Mouse (Mus musculus): ENCODE results near the gene Tti1. TPM values are rescaled to one million over a fixed set of nuclear protein-coding genes. Genes with fewer than 3 reads are reported as not detected.

Gene Tti1
- 23.5 and 24.4 TPM in 2 replicates for polyA plus RNA-seq (2014; fragmentation: Nextera tagmentation; extraction: Ambion mirVana)

DNA sequence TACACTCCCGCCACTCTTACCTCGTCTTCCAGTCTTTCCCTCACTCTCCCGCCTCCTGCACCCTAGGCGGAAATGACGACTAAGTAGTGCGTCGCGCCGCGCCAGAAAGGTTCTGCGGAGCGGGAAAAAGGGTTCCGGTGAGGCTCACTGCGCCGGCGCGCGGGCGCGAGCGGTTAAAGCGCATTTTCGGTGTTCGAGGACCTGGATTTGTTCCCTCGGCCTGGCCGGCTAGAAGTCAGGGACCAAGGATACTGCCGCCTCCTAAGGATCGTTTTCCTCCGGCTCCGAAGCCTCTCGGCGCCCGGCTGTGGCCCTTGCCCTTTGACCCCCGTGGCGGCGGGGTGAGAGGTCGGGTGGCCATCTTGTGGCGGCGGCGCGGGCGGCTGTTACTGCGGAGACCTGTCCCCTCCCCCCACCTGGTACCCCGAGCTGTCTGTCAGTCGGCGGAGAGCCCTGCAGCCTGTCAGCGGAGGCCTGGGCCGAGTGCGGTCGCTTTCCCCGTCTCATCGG is at the start of gene Tti1, which contains the start of gene Rprd1b:
Gene Tti1 (minus strand): TSS at position 80 of the 510 bp plus-strand sequence.
Gene Rprd1b (plus strand): TSS at position 144 of the 510 bp plus-strand sequence.
- under 1% methylated on average over 52 of the region's 52 CpGs for WGBS
- no peaks in the 10 kb centered on the region for H3K9me3 ChIP-seq (ENCODE audit: control insufficient read depth, low read length)
- H3K36me3 ChIP-seq (ENCODE audit: control insufficient read depth, insufficient read depth, low read length), result peaks cover 5% of the 10 kb centered on the region; the same call in 1 of the 2 replicates
- peak within 1 kb of the TSS; percentile 94 for H3K9ac ChIP-seq (ENCODE audit: low read length)
- H3K27me3 ChIP-seq (ENCODE audit: control insufficient read depth, insufficient read depth, low read length), result no peaks in the 10 kb centered on the region
- H3K4me3 ChIP-seq (ENCODE audit: control insufficient read depth in 1 of 2, insufficient read depth in 1 of 2, low read depth in 1 of 2, low read length in 2 of 2), result peak within 1 kb of the TSS; percentile 77 to 84
- H3K27ac ChIP-seq (replicated peaks in 1 of 2; ENCODE audit: control insufficient read depth in 1 of 2, insufficient read depth in 1 of 2, low read depth in 2 of 2, low read length in 2 of 2), result peak within 1 kb of the TSS; percentile 89 to 95
- peak within 1 kb of the TSS; percentile 78 for H3K4me2 ChIP-seq (ENCODE audit: low read length)
- ATAC-seq (ENCODE audit: insufficient number of reproducible peaks, insufficient read depth, low FRiP score, low read depth), result peak; percentile 93
- peaks cover 9 to 28% of the 10 kb centered on the region in 2 experiments for H3K4me1 ChIP-seq (ENCODE audit: control insufficient read depth in 2 of 2, insufficient read depth in 2 of 2, low read length in 2 of 2)

DNA sequence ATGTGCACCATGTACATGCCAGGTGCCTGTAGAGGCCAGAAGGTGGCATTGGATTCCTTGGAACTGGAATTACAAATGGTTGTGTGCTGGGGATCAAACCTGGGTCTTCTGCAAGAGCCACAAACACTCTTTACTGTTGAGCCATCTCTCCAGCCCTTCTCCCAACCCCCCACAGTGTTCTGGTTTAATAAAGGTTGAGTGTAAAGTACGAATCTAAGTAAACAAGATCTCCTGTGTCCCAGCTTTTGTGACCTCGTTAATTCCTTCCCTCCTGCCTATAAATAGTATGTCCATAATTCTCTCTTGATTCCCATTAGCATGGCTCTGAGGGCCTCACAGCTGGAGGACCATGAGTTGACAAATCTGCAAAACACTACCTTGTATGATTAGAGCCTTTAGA is 49.7 kb upstream of the Tti1 start:
- ATAC-seq (ENCODE audit: insufficient number of reproducible peaks, insufficient read depth, low FRiP score, low read depth), result no peak
- no peak overlapping the region for H3K4me3 ChIP-seq (ENCODE audit: control insufficient read depth in 1 of 2, insufficient read depth in 1 of 2, low read depth in 1 of 2, low read length in 2 of 2)
- no peaks in the 10 kb centered on the region for H3K27me3 ChIP-seq (ENCODE audit: control insufficient read depth, insufficient read depth, low read length)
- WGBS, result 72% methylated on average over 2 of the region's 2 CpGs
- H3K4me1 ChIP-seq (ENCODE audit: control insufficient read depth in 2 of 2, insufficient read depth in 2 of 2, low read length in 2 of 2), result peaks cover 2 to 7% of the 10 kb centered on the region in 2 experiments; a peak in 2 of 4 replicates
- no peak overlapping the region for H3K4me2 ChIP-seq (ENCODE audit: low read length)
- no peaks in the 10 kb centered on the region for H3K9me3 ChIP-seq (ENCODE audit: control insufficient read depth, low read length)
- H3K36me3 ChIP-seq (ENCODE audit: control insufficient read depth, insufficient read depth, low read length), result peaks cover 48% of the 10 kb centered on the region
- no peak overlapping the region for H3K9ac ChIP-seq (ENCODE audit: low read length)
- H3K27ac ChIP-seq (replicated peaks in 1 of 2; ENCODE audit: control insufficient read depth in 1 of 2, insufficient read depth in 1 of 2, low read depth in 2 of 2, low read length in 2 of 2), result no peak overlapping the region

- no peak overlapping the region for H3K4me3 ChIP-seq (ENCODE audit: control insufficient read depth in 1 of 2, insufficient read depth in 1 of 2, low read depth in 1 of 2, low read length in 2 of 2)
- no peak overlapping the region for H3K4me2 ChIP-seq (ENCODE audit: low read length)
- no peak for ATAC-seq (ENCODE audit: insufficient number of reproducible peaks, insufficient read depth, low FRiP score, low read depth)
- peaks cover 60% of the 10 kb centered on the region for H3K36me3 ChIP-seq (ENCODE audit: control insufficient read depth, insufficient read depth, low read length)
- no peak overlapping the region for H3K27ac ChIP-seq (replicated peaks in 1 of 2; ENCODE audit: control insufficient read depth in 1 of 2, insufficient read depth in 1 of 2, low read depth in 2 of 2, low read length in 2 of 2)
- WGBS, result 83% methylated on average over 6 of the region's 6 CpGs
- H3K4me1 ChIP-seq (ENCODE audit: control insufficient read depth in 2 of 2, insufficient read depth in 2 of 2, low read length in 2 of 2), result peaks cover 4 to 11% of the 10 kb centered on the region in 2 experiments
- no peaks in the 10 kb centered on the region for H3K9me3 ChIP-seq (ENCODE audit: control insufficient read depth, low read length)
- no peak overlapping the region for H3K9ac ChIP-seq (ENCODE audit: low read length)
- no peaks in the 10 kb centered on the region for H3K27me3 ChIP-seq (ENCODE audit: control insufficient read depth, insufficient read depth, low read length)
Observed at GRCm38 (mm10) chr2:158076690-158077089, 48.5 kb upstream of the Tti1 start.

DNA sequence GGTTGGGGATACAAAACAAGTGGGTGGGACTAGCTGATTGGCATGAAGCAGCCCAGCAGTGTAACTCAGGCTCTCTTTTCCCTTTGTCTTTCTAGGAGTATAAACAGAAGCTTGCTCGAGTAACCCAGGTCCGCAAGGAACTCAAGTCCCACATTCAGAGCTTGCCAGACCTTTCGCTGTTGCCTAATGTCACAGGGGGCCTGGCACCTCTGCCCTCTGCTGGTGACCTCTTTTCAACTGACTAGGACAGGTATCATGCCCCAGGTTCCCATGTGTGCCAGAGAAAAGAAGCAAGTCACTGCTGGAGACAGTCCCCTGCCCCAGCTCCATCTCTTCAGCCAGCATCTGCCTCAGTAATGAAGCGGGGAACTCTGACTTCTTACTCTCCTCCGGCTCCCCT is 46.6 kb upstream of the Tti1 start:
- no peak overlapping the region for H3K4me3 ChIP-seq (ENCODE audit: control insufficient read depth in 1 of 2, insufficient read depth in 1 of 2, low read depth in 1 of 2, low read length in 2 of 2)
- 95% methylated on average over 5 of the region's 5 CpGs for WGBS
- H3K9ac ChIP-seq (ENCODE audit: low read length), result no peak overlapping the region
- no peak for ATAC-seq (ENCODE audit: insufficient number of reproducible peaks, insufficient read depth, low FRiP score, low read depth)
- H3K9me3 ChIP-seq (ENCODE audit: control insufficient read depth, low read length), result no peaks in the 10 kb centered on the region
- peaks cover 78% of the 10 kb centered on the region for H3K36me3 ChIP-seq (ENCODE audit: control insufficient read depth, insufficient read depth, low read length)
- H3K4me1 ChIP-seq (ENCODE audit: control insufficient read depth in 2 of 2, insufficient read depth in 2 of 2, low read length in 2 of 2), result peaks cover 11 to 20% of the 10 kb centered on the region in 2 experiments
- no peak overlapping the region for H3K4me2 ChIP-seq (ENCODE audit: low read length)
- no peak overlapping the region for H3K27ac ChIP-seq (replicated peaks in 1 of 2; ENCODE audit: control insufficient read depth in 1 of 2, insufficient read depth in 1 of 2, low read depth in 2 of 2, low read length in 2 of 2)
- no peaks in the 10 kb centered on the region for H3K27me3 ChIP-seq (ENCODE audit: control insufficient read depth, insufficient read depth, low read length)

DNA sequence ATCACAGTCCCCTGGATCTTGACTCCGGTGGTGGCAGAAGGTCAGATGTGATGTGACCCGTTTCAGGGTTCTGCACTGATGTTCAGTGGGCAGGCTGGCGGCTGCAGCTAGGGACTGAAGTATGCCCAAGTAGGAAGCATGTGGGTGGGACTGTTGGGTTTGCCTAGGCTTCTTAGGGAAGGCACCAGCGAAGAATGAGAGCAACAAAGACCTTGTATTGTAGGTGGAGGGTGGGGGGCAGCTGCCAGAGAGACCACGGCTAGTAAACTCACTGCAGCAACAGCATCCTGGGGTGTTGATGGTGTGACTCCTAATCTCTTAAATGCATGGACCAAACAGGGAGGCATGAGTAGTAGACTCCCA is 43.4 kb upstream of the Tti1 start:
- peaks cover 13 to 29% of the 10 kb centered on the region in 2 experiments for H3K4me1 ChIP-seq (ENCODE audit: control insufficient read depth in 2 of 2, insufficient read depth in 2 of 2, low read length in 2 of 2)
- 71% methylated on average over 5 of the region's 5 CpGs for WGBS
- no peak for ATAC-seq (ENCODE audit: insufficient number of reproducible peaks, insufficient read depth, low FRiP score, low read depth)
- H3K9me3 ChIP-seq (ENCODE audit: control insufficient read depth, low read length), result no peaks in the 10 kb centered on the region
- H3K4me3 ChIP-seq (ENCODE audit: control insufficient read depth in 1 of 2, insufficient read depth in 1 of 2, low read depth in 1 of 2, low read length in 2 of 2), result no peak overlapping the region
- H3K4me2 ChIP-seq (ENCODE audit: low read length), result no peak overlapping the region
- no peaks in the 10 kb centered on the region for H3K27me3 ChIP-seq (ENCODE audit: control insufficient read depth, insufficient read depth, low read length)
- peaks cover 85% of the 10 kb centered on the region for H3K36me3 ChIP-seq (ENCODE audit: control insufficient read depth, insufficient read depth, low read length)
- peak overlapping the region; percentile 64 to 85 for H3K27ac ChIP-seq (replicated peaks in 1 of 2; ENCODE audit: control insufficient read depth in 1 of 2, insufficient read depth in 1 of 2, low read depth in 2 of 2, low read length in 2 of 2)
- peak overlapping the region; percentile 26; the same call in 1 of the 2 replicates for H3K9ac ChIP-seq (ENCODE audit: low read length)

DNA sequence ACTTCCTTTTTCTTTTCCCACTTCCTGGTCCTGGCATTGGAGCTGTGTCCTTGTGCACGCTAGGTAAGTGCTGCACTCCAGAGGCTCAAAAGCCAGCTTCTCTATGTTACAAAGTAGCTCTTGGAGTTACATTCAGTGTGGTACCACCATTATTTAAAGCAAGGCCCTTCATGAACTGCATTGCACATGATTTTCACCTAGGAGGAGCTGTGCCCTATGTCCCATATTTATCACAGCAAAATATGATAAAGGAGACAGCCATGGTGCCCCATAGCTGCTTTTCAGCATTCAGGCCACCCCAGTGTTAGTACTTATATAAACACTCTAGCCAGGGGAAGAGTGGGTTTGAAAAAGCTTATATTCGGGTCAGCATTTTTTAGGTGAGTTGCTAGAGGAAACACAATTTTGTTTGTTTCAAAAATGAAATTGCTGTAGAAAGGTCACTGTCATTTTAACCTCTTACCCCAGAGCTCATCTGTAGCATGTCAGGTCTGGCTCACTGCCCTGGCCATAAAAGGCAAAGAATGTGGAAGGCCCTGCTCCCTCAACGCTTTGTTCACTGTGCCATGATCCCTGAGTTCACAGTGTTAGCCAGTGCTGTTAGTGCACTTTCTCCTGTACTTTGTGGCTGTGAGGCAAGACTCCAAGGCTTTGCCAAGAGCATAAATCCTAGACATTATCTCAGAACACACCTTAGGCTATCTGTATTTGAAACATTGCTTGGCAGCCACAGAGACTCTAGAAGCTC is 42.8 kb upstream of the Tti1 start:
- Histone ChIP-seq H3K9me3 (ENCODE audit: control insufficient read depth, low read length) (no peaks in the 10 kb centered on the region), H3K4me1 (ENCODE audit: control insufficient read depth in 2 of 2, insufficient read depth in 2 of 2, low read length in 2 of 2) (peaks cover 15 to 33% of the 10 kb centered on the region in 2 experiments), H3K36me3 (ENCODE audit: control insufficient read depth, insufficient read depth, low read length) (peaks cover 79% of the 10 kb centered on the region), H3K4me2 (ENCODE audit: low read length) (no peak overlapping the region), H3K4me3 (ENCODE audit: control insufficient read depth in 1 of 2, insufficient read depth in 1 of 2, low read depth in 1 of 2, low read length in 2 of 2) (no peak overlapping the region), H3K27me3 (ENCODE audit: control insufficient read depth, insufficient read depth, low read length) (no peaks in the 10 kb centered on the region), H3K9ac (ENCODE audit: low read length) (peak overlapping the region; percentile 26; the same call in 1 of the 2 replicates), H3K27ac (replicated peaks in 1 of 2; ENCODE audit: control insufficient read depth in 1 of 2, insufficient read depth in 1 of 2, low read depth in 2 of 2, low read length in 2 of 2) (peak overlapping the region; percentile 64 to 85)
- peak; percentile 55; the same call in 1 of the 2 replicates for ATAC-seq (ENCODE audit: insufficient number of reproducible peaks, insufficient read depth, low FRiP score, low read depth)
- WGBS, result 51% methylated on average over 3 of the region's 3 CpGs

DNA sequence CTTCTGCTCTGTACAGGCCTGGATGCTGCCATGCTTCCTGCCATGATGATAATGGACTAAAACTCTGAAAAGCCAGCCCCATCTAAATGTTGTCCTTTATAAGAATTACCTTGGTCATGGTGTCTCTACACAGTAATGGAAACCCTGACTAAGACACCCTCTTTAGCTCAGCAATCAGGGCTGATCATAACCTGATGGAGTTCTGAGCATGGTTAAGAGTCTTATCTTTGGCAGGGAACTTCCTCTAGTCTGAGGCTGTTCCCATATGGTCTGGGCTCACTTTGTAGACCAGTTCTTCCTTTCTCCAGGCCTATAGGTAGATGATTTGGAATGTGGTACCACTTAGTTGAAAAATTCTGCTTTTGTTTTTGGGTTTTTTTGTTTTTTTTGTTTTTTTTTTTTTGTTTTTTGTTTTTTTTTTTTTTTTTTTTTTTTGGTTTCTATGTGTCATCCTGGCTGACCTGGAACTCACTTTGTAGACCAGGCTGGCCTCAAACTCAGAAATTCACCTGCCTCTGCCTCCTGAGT is 40.3 kb upstream of the Tti1 start:
- ATAC-seq (ENCODE audit: insufficient number of reproducible peaks, insufficient read depth, low FRiP score, low read depth), result no peak
- Histone ChIP-seq H3K27ac (replicated peaks in 1 of 2; ENCODE audit: control insufficient read depth in 1 of 2, insufficient read depth in 1 of 2, low read depth in 2 of 2, low read length in 2 of 2) (no peak overlapping the region), H3K4me2 (ENCODE audit: low read length) (no peak overlapping the region), H3K4me1 (ENCODE audit: control insufficient read depth in 2 of 2, insufficient read depth in 2 of 2, low read length in 2 of 2) (peaks cover 22 to 53% of the 10 kb centered on the region in 2 experiments), H3K27me3 (ENCODE audit: control insufficient read depth, insufficient read depth, low read length) (no peaks in the 10 kb centered on the region), H3K9ac (ENCODE audit: low read length) (no peak overlapping the region), H3K36me3 (ENCODE audit: control insufficient read depth, insufficient read depth, low read length) (peaks cover 67% of the 10 kb centered on the region), H3K4me3 (ENCODE audit: control insufficient read depth in 1 of 2, insufficient read depth in 1 of 2, low read depth in 1 of 2, low read length in 2 of 2) (no peak overlapping the region), H3K9me3 (ENCODE audit: control insufficient read depth, low read length) (no peaks in the 10 kb centered on the region)
